Mouse (Mus musculus) spleen, adult 2 months (tissue): ENCODE measurements around the gene Vmn1r3.
"Not testable (repeated sequence)": the region's sequence is repeated elsewhere in the genome, so short reads cannot be mapped to it uniquely, and the experiment has no call there.

Source experiments
- CTCF ChIP-seq: fragments of 200-500 bp; IDR thresholded peaks from 2 replicates; pipeline ENCODE4 v1.5.1; 2011; ENCODE audit warnings: mild to moderate bottlenecking, inconsistent platforms; ENCODE audit not compliant: insufficient read depth, insufficient read length, insufficient replicate concordance; ENCODE audit errors: extremely low read depth
- POLR2A ChIP-seq: fragments of 200-500 bp; IDR thresholded peaks from 2 replicates; pipeline ENCODE4 v1.6.1; 2011; ENCODE audit warnings: low read depth, low read length, inconsistent platforms

- TF ChIP-seq CTCF, POLR2A: not testable (repeated sequence)
These were observed 31.8 kb downstream of the Vmn1r3 start for GRCm38 (mm10) chr4:3153320-3153719.
